Mouse (Mus musculus) midbrain, embryonic 14.5 days (tissue): ENCODE data around the gene Arf4. TPM values are rescaled to one million over a fixed set of nuclear protein-coding genes. Genes with fewer than 3 reads are reported as not detected.
"Not testable (repeated sequence)": the region's sequence is repeated elsewhere in the genome, so short reads cannot be mapped to it uniquely, and the experiment has no call there.

Experiments
- ATAC-seq: fragments of 200-750 bp; cut with Nextera tagmentation; 2 replicates; pipeline ENCODE4 v1.8.0; 2017; ENCODE audit warnings: moderate number of reproducible peaks, moderate library complexity; ENCODE audit not compliant: low FRiP score, low TSS enrichment
- DNase-seq: peaks from one replicate; pipeline ENCODE4 v3.0.0-alpha.2; 2015
- H3K27ac ChIP-seq: fragments of 300-500 bp; sonication (generic); replicated peaks from 2 replicates; pipeline ENCODE4 v1.5.1; 2014; ENCODE audit warnings: mild to moderate bottlenecking, low read depth, low read length, moderate library complexity
- H3K27me3 ChIP-seq: fragments of 300-500 bp; sonication (generic); 2 replicates; pipeline ENCODE4 v1.6.1; 2014; ENCODE audit warnings: low read length, control low read depth, mixed read lengths; ENCODE audit not compliant: control insufficient read depth, insufficient read depth
- H3K36me3 ChIP-seq: fragments of 300-500 bp; sonication (generic); 2 replicates; pipeline ENCODE4 v1.6.1; 2014; ENCODE audit warnings: low read length, control low read depth; ENCODE audit not compliant: control insufficient read depth, insufficient read depth
- H3K4me1 ChIP-seq: fragments of 300-500 bp; sonication (generic); 2 replicates; pipeline ENCODE4 v1.6.1; 2014; ENCODE audit warnings: mild to moderate bottlenecking, antibody characterized with exemption, low read length, control low read depth; ENCODE audit not compliant: control insufficient read depth, insufficient read depth
- H3K4me2 ChIP-seq: fragments of 300-500 bp; sonication (generic); 2 replicates; pipeline ENCODE4 v1.6.1; 2014; ENCODE audit warnings: mild to moderate bottlenecking, low read length, moderate library complexity
- H3K4me3 ChIP-seq: fragments of 300-500 bp; sonication (generic); replicated peaks from 2 replicates; pipeline ENCODE4 v1.5.1; 2014; ENCODE audit warnings: low read depth, low read length
- H3K9ac ChIP-seq: fragments of 300-500 bp; sonication (generic); replicated peaks from 2 replicates; pipeline ENCODE4 v1.6.1; 2014; ENCODE audit warnings: mild to moderate bottlenecking, low read length, moderate library complexity
- H3K9me3 ChIP-seq: fragments of 300-500 bp; sonication (generic); 2 replicates; pipeline ENCODE4 v1.6.1; 2016; ENCODE audit warnings: low read length, control low read depth, mixed read lengths; ENCODE audit not compliant: control insufficient read depth
- WGBS: fragments of 180-500 bp; shearing (Covaris S2); extraction: QIAGEN DNeasy Blood & Tissue Kit; methylation state at CpG from one replicate; pipeline ENCODE4 v1.1.7; 2014; 5-methylcytosine and 5-hydroxymethylcytosine counted together
- polyA plus RNA-seq: library from polyadenylated mRNA; unstranded; fragments of >200 nt; fragmentation: Nextera tagmentation; extraction: Ambion mirVana; gene quantifications from 2 replicates; pipeline ENCODE4 v1.2.1, GENCODE M21; 2014

Arf4 gene
- polyA plus RNA-seq, 1 experiment from 2014 or later: 580 TPM

- ATAC-seq: peak; percentile 93
Measured at GRCm38 (mm10) chr14:26669292-26670073, 31.6 kb downstream of the Arf4 start, which contains the start of gene Pde12. Gene Pde12 (minus strand): TSS chr14:26669883.

GRCm38 (mm10) chr14:26670964-26671363, 33.1 kb downstream of the Arf4 start:
- Histone ChIP-seq H3K4me1 (peaks cover 24% of the 10 kb centered on the region), H3K4me2 (peak overlapping the region; percentile 96; the same call in 1 of the 2 replicates), H3K27me3 (0 out of 2 replicates have a peak, but pooled peaks cover 3% of the 10 kb centered on the region), H3K9me3 (no peaks in the 10 kb centered on the region), H3K4me3 (no peak overlapping the region), H3K27ac (no peak overlapping the region), H3K36me3 (peaks cover 5% of the 10 kb centered on the region; the same call in 1 of the 2 replicates), H3K9ac (no peak overlapping the region)
- DNase-seq (no peak), ATAC-seq (no peak)

More at GRCm38 (mm10) chr14:26669292-26670073, 31.6 kb downstream of the Arf4 start, which contains the start of gene Pde12:
- peak within 1 kb of the TSS; percentile 88 for H3K27ac ChIP-seq
- H3K4me3 ChIP-seq: peak within 1 kb of the TSS; percentile 97
- peaks cover 24% of the 10 kb centered on the region for H3K4me1 ChIP-seq
- WGBS: under 1% methylated on average over 70 of the region's 70 CpGs
- H3K36me3 ChIP-seq: peaks cover 16% of the 10 kb centered on the region
- DNase-seq: peak; percentile 94
- peak within 1 kb of the TSS; percentile 88 for H3K9ac ChIP-seq
- H3K27me3 ChIP-seq: no peaks in the 10 kb centered on the region
- no peaks in the 10 kb centered on the region for H3K9me3 ChIP-seq
- H3K4me2 ChIP-seq: peak within 1 kb of the TSS; percentile 96

GRCm38 (mm10) chr14:26671870-26672615, 34.2 kb downstream of the Arf4 start:
- H3K4me1 ChIP-seq: peaks cover 14% of the 10 kb centered on the region
- not testable (repeated sequence) for H3K9ac ChIP-seq, DNase-seq, ATAC-seq, H3K27me3 ChIP-seq, H3K9me3 ChIP-seq, H3K4me2 ChIP-seq, H3K4me3 ChIP-seq, H3K27ac ChIP-seq, H3K36me3 ChIP-seq
- 69% methylated on average over 17 of the region's 17 CpGs for WGBS

GRCm38 (mm10) chr14:26674476-26675169, 36.7 kb downstream of the Arf4 start:
- H3K9me3 ChIP-seq, H3K27me3 ChIP-seq, H3K4me2 ChIP-seq, ATAC-seq, DNase-seq, H3K4me3 ChIP-seq, H3K9ac ChIP-seq, H3K36me3 ChIP-seq, H3K4me1 ChIP-seq, H3K27ac ChIP-seq: not testable (repeated sequence)
- WGBS: 83% methylated on average over 2 of the region's 2 CpGs

GRCm38 (mm10) chr14:26675371-26675770, 37.5 kb downstream of the Arf4 start:
- Histone ChIP-seq H3K9ac (no peak overlapping the region), H3K27ac (no peak overlapping the region), H3K9me3 (no peaks in the 10 kb centered on the region), H3K27me3 (0 out of 2 replicates have a peak, but pooled peaks cover 3% of the 10 kb centered on the region), H3K4me1 (peaks cover 3% of the 10 kb centered on the region), H3K36me3 (no peaks in the 10 kb centered on the region), H3K4me2 (no peak overlapping the region), H3K4me3 (no peak overlapping the region)
- DNase-seq (peak; percentile 29), ATAC-seq (no peak)
- WGBS: 26% methylated on average over 12 of the region's 12 CpGs

- Histone ChIP-seq H3K27me3 (0 out of 2 replicates have a peak, but pooled peaks cover 3% of the 10 kb centered on the region), H3K4me1 (no peaks in the 10 kb centered on the region), H3K9ac (no peak overlapping the region), H3K36me3 (no peaks in the 10 kb centered on the region), H3K4me3 (no peak overlapping the region), H3K4me2 (no peak overlapping the region), H3K9me3 (no peaks in the 10 kb centered on the region), H3K27ac (no peak overlapping the region)
- WGBS: 73% methylated on average over 5 of the region's 5 CpGs
- DNase-seq (no peak), ATAC-seq (no peak)
Measured at GRCm38 (mm10) chr14:26675791-26676190, 37.9 kb downstream of the Arf4 start.

- no peak for ATAC-seq
- WGBS: 72% methylated on average over 2 of the region's 2 CpGs
- Histone ChIP-seq H3K4me1 (no peaks in the 10 kb centered on the region), H3K4me2 (no peak overlapping the region), H3K27ac (no peak overlapping the region), H3K9me3 (no peaks in the 10 kb centered on the region), H3K4me3 (no peak overlapping the region), H3K9ac (no peak overlapping the region), H3K27me3 (no peaks in the 10 kb centered on the region), H3K36me3 (no peaks in the 10 kb centered on the region)
- DNase-seq: no peak
Measured at GRCm38 (mm10) chr14:26690727-26691126, 52.9 kb downstream of the Arf4 start.

GRCm38 (mm10) chr14:26691363-26691762, 53.5 kb downstream of the Arf4 start:
- no peak overlapping the region for H3K4me2 ChIP-seq
- ATAC-seq (no peak), DNase-seq (peak; percentile 1)
- no peaks in the 10 kb centered on the region for H3K36me3 ChIP-seq
- no peaks in the 10 kb centered on the region for H3K9me3 ChIP-seq
- H3K27me3 ChIP-seq: no peaks in the 10 kb centered on the region
- WGBS: 61% methylated on average over 2 of the region's 2 CpGs
- no peak overlapping the region for H3K4me3 ChIP-seq
- H3K27ac ChIP-seq: no peak overlapping the region
- no peaks in the 10 kb centered on the region for H3K4me1 ChIP-seq
- no peak overlapping the region for H3K9ac ChIP-seq
